Mouse (Mus musculus) MEL (cell line): Measurements from ENCODE around the gene Olfr781. TPM values are rescaled to one million over a fixed set of nuclear protein-coding genes. Genes with fewer than 3 reads are reported as not detected.
"Not testable (repeated sequence)": the region's sequence is repeated elsewhere in the genome, so short reads cannot be mapped to it uniquely, and the experiment has no call there.

Experiments
- DNase-seq: peaks from one replicate; pipeline ENCODE4 v3.0.0; 2011; ENCODE audit warnings: low read depth, low spot score
- H3K27ac ChIP-seq: 2 replicates; pipeline ENCODE4 v1.5.1; 2012; ENCODE audit warnings: low read depth, mild to moderate bottlenecking, control low read depth, low read length, moderate library complexity; ENCODE audit not compliant: control insufficient read depth
- H3K27me3 ChIP-seq, 2 experiments: fragments of 150-350 bp in 1 of 2; sonication (generic) in 1 of 2; 2 replicates each; pipeline ENCODE4 v1.6.1; 2012; ENCODE audit warnings: low read length in 2 of 2, mild to moderate bottlenecking in 2 of 2, improper control_type of control experiment in 1 of 2, moderate library complexity in 1 of 2; ENCODE audit not compliant: insufficient read depth in 2 of 2, control insufficient read depth in 1 of 2
- H3K36me3 ChIP-seq, 2 experiments: 2 replicates each; pipeline ENCODE4 v1.6.1; 2012 to 2014; ENCODE audit warnings: low read length in 2 of 2, improper control_type of control experiment in 1 of 2, inconsistent platforms in 1 of 2, mild to moderate bottlenecking in 1 of 2; ENCODE audit not compliant: insufficient read depth in 2 of 2, control insufficient read depth in 1 of 2
- H3K4me1 ChIP-seq, 2 experiments: fragments of 150-350 bp in 1 of 2; sonication (generic) in 1 of 2; 2 replicates each; pipeline ENCODE4 v1.6.1; 2012; ENCODE audit warnings: low read length in 2 of 2, improper control_type of control experiment in 1 of 2, mild to moderate bottlenecking in 1 of 2; ENCODE audit not compliant: insufficient read depth in 2 of 2, control insufficient read depth in 1 of 2
- H3K4me3 ChIP-seq, 2 experiments: fragments of 150-350 bp in 1 of 2; sonication (generic) in 1 of 2; 2 replicates each; pipeline ENCODE4 v1.5.1; 2012; ENCODE audit warnings: low read depth in 2 of 2, low read length in 2 of 2, mild to moderate bottlenecking in 2 of 2, moderate library complexity in 2 of 2, control low read depth in 1 of 2, improper control_type of control experiment in 1 of 2; ENCODE audit not compliant: control insufficient read depth in 1 of 2, insufficient read depth in 1 of 2
- H3K79me2 ChIP-seq: 2 replicates; pipeline ENCODE4 v1.6.1; 2012; ENCODE audit warnings: mild to moderate bottlenecking, low read length, moderate library complexity; ENCODE audit not compliant: control insufficient read depth, poor library complexity, insufficient read depth
- H3K9ac ChIP-seq: 2 replicates; pipeline ENCODE4 v1.6.1; 2012; ENCODE audit warnings: low read depth, mild to moderate bottlenecking, control low read depth, low read length, moderate library complexity; ENCODE audit not compliant: control insufficient read depth, poor library complexity, severe bottlenecking
- H3K9me3 ChIP-seq: fragments of 150-350 bp; sonication (generic); replicated peaks from 2 replicates; pipeline ENCODE4 v1.6.1; 2012; ENCODE audit warnings: mild to moderate bottlenecking, low read length, improper control_type of control experiment, moderate library complexity; ENCODE audit not compliant: insufficient read depth
- CHD1 ChIP-seq: IDR thresholded peaks from 2 replicates; pipeline ENCODE4 v1.6.1; 2012; ENCODE audit warnings: low read depth, mild to moderate bottlenecking, inconsistent platforms, low read length, improper control_type of control experiment
- CTCF ChIP-seq, 3 experiments: IDR thresholded peaks in 2 of 3; conservative IDR thresholded peaks in 1 of 3; 2 replicates each; pipeline ENCODE4 v1.5.1; 2011 to 2012; ENCODE audit warnings: low read length in 3 of 3, low read depth in 2 of 3, mild to moderate bottlenecking in 2 of 3, improper control_type of control experiment in 1 of 3, inconsistent platforms in 1 of 3, mixed read lengths in 1 of 3, moderate library complexity in 1 of 3; ENCODE audit not compliant: control insufficient read depth in 1 of 3, insufficient read depth in 1 of 3, poor library complexity in 1 of 3, severe bottlenecking in 1 of 3
- ETS1 ChIP-seq: IDR thresholded peaks from 2 replicates; pipeline ENCODE4 v1.6.1; 2012; ENCODE audit warnings: low read depth, mild to moderate bottlenecking, inconsistent platforms, low read length, improper control_type of control experiment, moderate library complexity
- JUND ChIP-seq: IDR thresholded peaks from 2 replicates; pipeline ENCODE4 v1.6.1; 2011; ENCODE audit warnings: low read depth, mild to moderate bottlenecking, improper control_type of control experiment, low read length
- polyA plus RNA-seq, 2 experiments: library from polyadenylated mRNA; stranded (reverse) in 1 of 2; unstranded in 1 of 2; fragments of >175 nt in 1 of 2; fragments of >200 nt in 1 of 2; gene quantifications; 2 replicates each; pipeline versions ENCODE4 v1.2.1 to v1.2.4; 2012; ENCODE audit warnings: low replicate concordance in 2 of 2, low read depth in 1 of 2; ENCODE audit not compliant: insufficient read length in 2 of 2, insufficient read depth in 1 of 2, missing spikeins in 1 of 2
- total RNA-seq: library from RNA; depleted of rRNA; stranded (reverse); fragments of 300-350 nt; gene quantifications from 2 replicates; pipeline ENCODE4 v1.2.3, GENCODE M21; 2012; rRNA removed

Olfr781 gene
- total and polyA plus RNA-seq, 3 experiments: not detected

DNA sequence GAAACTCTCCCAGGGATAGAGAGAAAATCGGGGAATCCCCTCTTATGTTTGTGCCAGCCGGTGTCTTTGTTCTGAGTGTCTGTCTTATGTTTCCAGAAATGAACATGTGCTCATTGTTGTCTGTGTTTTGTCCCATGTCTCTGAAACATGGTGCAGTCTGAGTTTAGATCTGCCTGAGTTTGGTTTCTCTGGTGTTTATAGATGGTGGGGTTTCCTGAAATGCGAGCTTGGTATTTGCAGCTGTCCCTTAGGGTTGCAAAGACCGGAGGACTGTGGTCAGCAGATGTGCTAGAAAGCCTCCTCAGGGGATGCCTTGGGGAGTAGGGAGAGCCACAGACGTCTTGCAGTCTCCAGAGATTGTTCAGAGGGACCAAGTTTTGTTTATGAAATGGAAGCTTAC, 28.7 kb downstream of the Olfr781 start:
- TF ChIP-seq ETS1 (no peak), CHD1 (no peak), CTCF (IDR thresholded peaks at IDR 0.05 in 2 of 3, conservative IDR thresholded peaks at IDR 0.05 in 1 of 3; ENCODE audit: control insufficient read depth in 1 of 3, insufficient read depth in 1 of 3, low read depth in 2 of 3, low read length in 3 of 3, poor library complexity in 1 of 3, severe bottlenecking in 1 of 3) (no peak), JUND (no peak)
- TF ChIP-seq, all 39 proteins: peak for 0
- H3K9me3 ChIP-seq: no peaks in the 10 kb centered on the region
- H3K9ac ChIP-seq: no peak overlapping the region
- H3K36me3 ChIP-seq: no peaks in the 10 kb centered on the region
- H3K27ac ChIP-seq: no peak overlapping the region
- no peaks in the 10 kb centered on the region for H3K79me2 ChIP-seq
- H3K4me1 ChIP-seq: no peaks in the 10 kb centered on the region
- no peak for DNase-seq
- H3K27me3 ChIP-seq: no peaks in the 10 kb centered on the region
- no peak overlapping the region for H3K4me3 ChIP-seq

DNA sequence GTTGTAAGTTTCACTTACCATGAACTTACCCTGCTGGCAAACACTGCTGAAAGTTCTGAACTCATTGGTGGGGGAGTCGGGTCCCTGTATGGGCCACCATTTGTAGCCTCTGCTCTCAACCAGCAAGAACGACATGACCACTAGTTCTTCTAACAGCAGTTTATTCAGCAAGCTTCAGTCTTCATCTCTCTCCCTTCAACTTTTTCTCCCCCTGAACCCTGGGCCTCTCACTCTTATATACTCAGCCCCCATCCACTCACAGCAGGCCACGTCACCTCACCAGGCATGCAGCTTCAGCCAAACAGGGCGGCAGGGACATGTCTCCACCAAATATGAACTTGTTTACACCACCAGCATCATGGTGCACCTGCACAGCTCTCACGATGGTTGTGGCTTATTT, 45.4 kb downstream of the Olfr781 start:
- H3K9ac ChIP-seq, H3K27me3 ChIP-seq, H3K9me3 ChIP-seq, H3K79me2 ChIP-seq, H3K27ac ChIP-seq, H3K36me3 ChIP-seq, DNase-seq, H3K4me1 ChIP-seq, H3K4me3 ChIP-seq: not testable (repeated sequence)

Other genes with a start within 250 kb of the Olfr781 start
- gene Olfr767, start 245.9 kb upstream of the Olfr781 start, total RNA-seq: not detected in 2 replicates
- gene Olfr767, start 245.9 kb upstream of the Olfr781 start, polyA plus RNA-seq: not detected
- not detected in 2 replicates for gene Olfr768, start 229.5 kb upstream of the Olfr781 start, total RNA-seq
- not detected for gene Olfr768, start 229.5 kb upstream of the Olfr781 start, polyA plus RNA-seq
- not detected in 2 replicates for gene Olfr769, start 211.0 kb upstream of the Olfr781 start, total RNA-seq
- gene Olfr769, start 211.0 kb upstream of the Olfr781 start, polyA plus RNA-seq: not detected
- gene Olfr770, start 189.9 kb upstream of the Olfr781 start, total RNA-seq: not detected in 2 replicates
- gene Olfr770, start 189.9 kb upstream of the Olfr781 start, polyA plus RNA-seq: not detected
- gene Olfr771, start 164.1 kb upstream of the Olfr781 start, total RNA-seq: not detected in 2 replicates
- not detected for gene Olfr771, start 164.1 kb upstream of the Olfr781 start, polyA plus RNA-seq
- gene Olfr772, start 150.9 kb upstream of the Olfr781 start, total RNA-seq: not detected in 2 replicates
- not detected for gene Olfr772, start 150.9 kb upstream of the Olfr781 start, polyA plus RNA-seq
- not detected in 2 replicates for gene Olfr773, start 141.4 kb upstream of the Olfr781 start, total RNA-seq
- not detected for gene Olfr773, start 141.4 kb upstream of the Olfr781 start, polyA plus RNA-seq
- not detected in 2 replicates for gene Olfr774, start 92.7 kb upstream of the Olfr781 start, total RNA-seq
- not detected for gene Olfr774, start 92.7 kb upstream of the Olfr781 start, polyA plus RNA-seq
- not detected in 2 replicates for gene Olfr775, start 80.4 kb upstream of the Olfr781 start, total RNA-seq
- not detected for gene Olfr775, start 80.4 kb upstream of the Olfr781 start, polyA plus RNA-seq
- not detected in 2 replicates for gene Olfr776, start 69.7 kb upstream of the Olfr781 start, total RNA-seq
- not detected for gene Olfr776, start 69.7 kb upstream of the Olfr781 start, polyA plus RNA-seq
- not detected in 2 replicates for gene Olfr777, start 57.4 kb upstream of the Olfr781 start, total RNA-seq
- not detected for gene Olfr777, start 57.4 kb upstream of the Olfr781 start, polyA plus RNA-seq
- not detected in 2 replicates for gene Olfr780, start 10.7 kb upstream of the Olfr781 start, total RNA-seq
- not detected for gene Olfr780, start 10.7 kb upstream of the Olfr781 start, polyA plus RNA-seq
- gene Olfr782, start 20.0 kb downstream of the Olfr781 start, total RNA-seq: not detected in 2 replicates
- gene Olfr782, start 20.0 kb downstream of the Olfr781 start, polyA plus RNA-seq: not detected
- 0.13 and 0.15 TPM in 2 replicates for gene Olfr784, start 55.2 kb downstream of the Olfr781 start, total RNA-seq
- gene Olfr784, start 55.2 kb downstream of the Olfr781 start, polyA plus RNA-seq: under 1 TPM in 1 of 2 experiments, not detected in 1; 0.36 TPM
- not detected in 2 replicates for gene Olfr785, start 76.6 kb downstream of the Olfr781 start, total RNA-seq
- not detected for gene Olfr785, start 76.6 kb downstream of the Olfr781 start, polyA plus RNA-seq
- gene Olfr786, start 98.5 kb downstream of the Olfr781 start, total RNA-seq: not detected in 2 replicates
- not detected for gene Olfr786, start 98.5 kb downstream of the Olfr781 start, polyA plus RNA-seq
- gene Olfr787, start 133.0 kb downstream of the Olfr781 start, total RNA-seq: not detected in 2 replicates
- gene Olfr787, start 133.0 kb downstream of the Olfr781 start, polyA plus RNA-seq: not detected
- gene Olfr788, start 142.1 kb downstream of the Olfr781 start, total RNA-seq: not detected in 2 replicates
- gene Olfr788, start 142.1 kb downstream of the Olfr781 start, polyA plus RNA-seq: not detected
- gene Olfr789, start 155.9 kb downstream of the Olfr781 start, total RNA-seq: not detected in 2 replicates
- not detected for gene Olfr789, start 155.9 kb downstream of the Olfr781 start, polyA plus RNA-seq
- gene Olfr790, start 169.6 kb downstream of the Olfr781 start, total RNA-seq: not detected in 2 replicates
- gene Olfr790, start 169.6 kb downstream of the Olfr781 start, polyA plus RNA-seq: not detected
- gene Olfr791, start 192.9 kb downstream of the Olfr781 start, total RNA-seq: not detected in 2 replicates
- gene Olfr791, start 192.9 kb downstream of the Olfr781 start, polyA plus RNA-seq: not detected
- gene Olfr792, start 210.3 kb downstream of the Olfr781 start, total RNA-seq: not detected in 2 replicates
- not detected for gene Olfr792, start 210.3 kb downstream of the Olfr781 start, polyA plus RNA-seq
- not detected in 2 replicates for gene Olfr794, start 238.8 kb downstream of the Olfr781 start, total RNA-seq
- not detected for gene Olfr794, start 238.8 kb downstream of the Olfr781 start, polyA plus RNA-seq